Mouse (Mus musculus): ENCODE results near the gene Col9a2.

Gene Col9a2

DNA sequence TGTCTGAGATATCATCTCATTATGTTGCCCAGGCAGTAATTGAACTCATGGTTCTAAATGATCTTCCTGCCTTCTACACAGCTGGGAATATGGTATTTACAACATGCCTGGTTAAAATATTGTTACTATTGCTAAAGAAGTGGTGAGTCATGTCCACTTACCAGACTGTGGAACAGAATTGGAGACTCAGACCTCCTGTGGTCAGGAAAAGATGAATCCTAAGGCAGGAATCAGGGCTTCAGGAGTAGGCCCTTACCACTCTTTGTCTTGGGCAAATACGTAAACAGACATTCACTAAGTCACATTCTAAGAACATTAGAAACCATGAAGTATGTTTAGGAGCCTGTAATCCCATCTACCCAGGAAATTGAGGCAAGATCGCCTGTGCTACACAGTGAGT, 49.5 kb downstream of the Col9a2 start:
- DNase-seq, result no peak

DNA sequence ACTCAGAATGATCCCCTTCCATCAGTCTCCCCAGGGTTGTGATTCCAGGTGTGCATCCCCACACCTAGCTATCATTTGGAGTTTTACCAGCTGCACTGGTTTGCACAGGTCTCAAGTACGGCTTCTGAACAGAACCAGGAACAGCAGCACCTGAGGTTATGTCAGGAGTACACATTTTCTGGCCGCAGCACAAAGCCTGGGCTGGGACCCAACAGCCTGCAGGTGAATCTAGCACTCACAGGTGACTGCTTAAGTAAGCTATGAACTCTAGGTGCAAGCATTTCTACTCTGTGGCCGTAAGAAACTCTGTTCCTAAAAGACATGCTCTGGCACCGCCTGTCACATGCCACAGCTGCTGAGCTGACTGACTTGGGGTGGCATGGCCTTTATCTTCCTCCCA, 51.0 kb downstream of the Col9a2 start:
- DNase-seq, result no peak

DNA sequence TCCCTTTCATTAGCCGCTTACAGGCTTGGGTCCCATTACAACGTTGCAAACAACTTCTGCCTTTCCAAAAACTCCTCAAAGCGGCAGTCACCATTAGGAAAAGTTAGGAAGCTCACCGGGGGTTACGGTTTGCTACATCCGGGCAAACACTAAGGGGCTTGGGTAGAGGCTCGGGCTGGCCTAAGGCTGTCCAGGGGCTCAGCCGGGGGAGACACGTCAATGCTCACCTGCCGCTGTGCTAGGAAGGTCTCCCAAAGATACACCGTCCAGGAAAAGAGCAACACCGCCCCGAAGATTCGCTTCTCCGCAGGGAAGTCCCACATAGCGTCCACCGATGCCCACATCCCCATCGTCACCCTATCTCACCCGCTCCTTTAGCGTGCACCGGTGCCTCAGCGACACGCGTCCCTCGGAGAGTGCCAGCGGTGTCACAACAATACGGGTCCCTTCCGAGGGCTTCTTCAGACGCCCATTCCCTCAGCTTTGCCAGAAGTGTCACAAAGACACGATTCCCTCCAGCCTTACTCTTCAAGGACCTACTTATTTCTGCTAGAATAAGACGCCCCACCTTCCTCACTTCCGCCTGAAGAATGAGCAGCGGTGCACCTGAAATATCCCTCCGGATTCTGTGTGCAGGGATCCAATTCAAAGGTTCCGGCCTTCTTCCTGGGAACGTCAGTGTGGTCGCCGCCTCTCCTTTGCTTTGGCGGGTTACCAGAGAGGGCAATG, 58.6 kb downstream of the Col9a2 start, which contains the start of gene Zmpste24:
Gene Zmpste24 (minus strand): TSS at position 592 of the 729 bp plus-strand sequence.
- DNase-seq, result peak; percentile 82

DNA sequence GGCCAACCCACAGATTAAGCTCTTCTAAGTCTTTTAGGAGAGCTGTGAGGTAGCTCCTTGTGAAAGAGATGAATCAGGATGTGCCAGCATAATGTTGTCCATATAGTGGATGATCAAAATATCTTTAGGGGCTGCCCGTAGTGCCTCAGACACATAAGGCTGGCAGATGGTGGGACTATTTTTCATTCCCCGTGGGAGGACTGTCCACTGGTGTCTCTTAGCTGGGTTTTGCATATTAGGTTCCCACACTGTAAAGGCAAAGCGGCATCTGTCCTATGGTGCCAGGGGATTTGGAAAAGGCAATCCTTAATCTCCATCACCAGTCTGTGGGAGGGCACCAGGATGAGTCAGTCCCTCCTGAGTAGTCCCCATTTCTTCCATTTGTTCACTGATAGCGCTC, 64.1 kb downstream of the Col9a2 start:
- DNase-seq, result no peak

Data from right cerebral cortex, postnatal 4 days (tissue).